Mouse (Mus musculus): ENCODE data around the gene Lamp1. TPM values are rescaled to one million over a fixed set of nuclear protein-coding genes. Genes with fewer than 3 reads are reported as not detected.
A peak's percentile ranks its signal among the peaks of the same experiment; 100 is the strongest.

Gene Lamp1
- polyA plus RNA-seq (2015; fragmentation: Nextera tagmentation; extraction: Ambion mirVana): 303 and 324 TPM in 2 replicates

DNA sequence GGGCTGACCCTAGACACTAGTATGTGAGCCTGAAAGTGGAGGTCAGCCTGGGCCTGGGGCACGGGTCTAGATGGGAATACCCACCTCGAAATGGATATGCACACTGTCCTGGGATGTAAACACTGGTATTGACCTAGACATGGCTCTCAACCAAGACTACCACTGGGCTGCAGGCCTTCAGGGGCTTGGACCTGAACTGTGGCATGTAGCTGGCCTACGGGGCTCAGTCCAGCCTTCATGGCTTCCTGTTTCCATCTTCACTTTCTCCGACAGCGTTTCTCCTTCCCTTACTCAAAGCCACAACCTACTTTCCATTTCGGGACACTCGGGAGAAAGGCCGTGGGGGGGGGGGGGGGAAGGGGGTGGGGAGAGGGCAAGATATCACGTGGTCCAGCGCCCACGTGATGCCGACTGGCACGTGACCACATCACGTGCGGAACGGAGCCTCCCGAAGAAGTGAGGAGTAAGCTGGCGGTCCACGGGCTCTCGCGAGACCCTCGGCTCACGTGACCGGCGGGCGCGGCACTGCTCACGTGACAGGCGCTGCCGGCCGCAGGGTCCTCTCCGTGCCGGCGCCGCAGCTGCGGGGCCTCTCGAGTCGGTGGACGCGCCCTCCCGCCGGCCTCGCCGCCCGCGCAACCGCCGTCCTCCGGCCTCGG lies at the start of gene Lamp1:
Gene Lamp1, plus strand, starts transcription at position 444 of the 659 bp plus-strand sequence.
- ATAC-seq (ENCODE audit: low read depth): peak; percentile 99
- no peaks in the 10 kb centered on the region for H3K9me3 ChIP-seq (ENCODE audit: control insufficient read depth, low read length)
- H3K27ac ChIP-seq (ENCODE audit: low read length): peak within 1 kb of the TSS; percentile 37
- H3K4me3 ChIP-seq (ENCODE audit: low read length): peak within 1 kb of the TSS; percentile 73
- no peaks in the 10 kb centered on the region for H3K27me3 ChIP-seq (ENCODE audit: control insufficient read depth, insufficient read depth, low read depth, low read length)
- peak within 1 kb of the TSS; percentile 82 for H3K4me2 ChIP-seq (ENCODE audit: low read depth, low read length)
- H3K9ac ChIP-seq (ENCODE audit: low read length): peak within 1 kb of the TSS; percentile 90
- WGBS: under 1% methylated on average over 46 of the region's 50 CpGs
- H3K36me3 ChIP-seq (ENCODE audit: control insufficient read depth, insufficient read depth, low read length): no peaks in the 10 kb centered on the region
- peaks cover 10% of the 10 kb centered on the region for H3K4me1 ChIP-seq (replicated peaks; ENCODE audit: control insufficient read depth, insufficient read depth, low read length)

DNA sequence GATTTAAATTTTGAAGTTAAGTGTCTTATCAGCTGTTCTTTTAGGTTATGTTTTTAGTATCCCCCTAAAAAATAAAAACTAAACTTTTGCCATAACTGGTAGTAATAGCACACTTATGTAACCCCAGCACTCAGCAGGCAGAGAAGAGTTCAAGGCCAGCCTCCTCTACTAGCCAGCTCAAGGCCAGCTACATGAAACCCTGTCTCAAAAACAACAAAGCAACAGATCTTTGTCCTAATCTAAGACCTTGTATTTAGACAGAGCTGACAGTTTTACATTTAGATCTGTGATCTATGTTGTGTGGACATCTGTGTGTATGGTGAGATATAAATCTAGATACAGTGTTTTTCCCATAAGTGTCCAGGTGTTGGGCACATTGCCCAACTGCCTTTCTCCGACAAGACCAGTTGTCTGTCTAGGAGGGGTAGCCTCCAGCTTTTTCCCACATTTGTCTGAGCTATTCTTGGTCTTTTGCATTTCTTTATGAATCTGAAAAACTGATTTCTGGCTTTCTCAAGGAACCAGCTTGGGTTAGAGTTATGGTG lies 49.5 kb upstream of the Lamp1 start:
- WGBS: 46% methylated on average over 1 of the region's 1 CpGs
- no peak overlapping the region for H3K27ac ChIP-seq (ENCODE audit: low read length)
- no peak overlapping the region for H3K9ac ChIP-seq (ENCODE audit: low read length)
- H3K4me3 ChIP-seq (ENCODE audit: low read length): no peak overlapping the region
- H3K4me2 ChIP-seq (ENCODE audit: low read depth, low read length): no peak overlapping the region
- H3K4me1 ChIP-seq (replicated peaks; ENCODE audit: control insufficient read depth, insufficient read depth, low read length): peaks cover 12% of the 10 kb centered on the region
- ATAC-seq (ENCODE audit: low read depth): no peak
- no peaks in the 10 kb centered on the region for H3K9me3 ChIP-seq (ENCODE audit: control insufficient read depth, low read length)
- no peaks in the 10 kb centered on the region for H3K27me3 ChIP-seq (ENCODE audit: control insufficient read depth, insufficient read depth, low read depth, low read length)
- H3K36me3 ChIP-seq (ENCODE audit: control insufficient read depth, insufficient read depth, low read length): no peaks in the 10 kb centered on the region; the same call in 1 of the 2 replicates

DNA sequence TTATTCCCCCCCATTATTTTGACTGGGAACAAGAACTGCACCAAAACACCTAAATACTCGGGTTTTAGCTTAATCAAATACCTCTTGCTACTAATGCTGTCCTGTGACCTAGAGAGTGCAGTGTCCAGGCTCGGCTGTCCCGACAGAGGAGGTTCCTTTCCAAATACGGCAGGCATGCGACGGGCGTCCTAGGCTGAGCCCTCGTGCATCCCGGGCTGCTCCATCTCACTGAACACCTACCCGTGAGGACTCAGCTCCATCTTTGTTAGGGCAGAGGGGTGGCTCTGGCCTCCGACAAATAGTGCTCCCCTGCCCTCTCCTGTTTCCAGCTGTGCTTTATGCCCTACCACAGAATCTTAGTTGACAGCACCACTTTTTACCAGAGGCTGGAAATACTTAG lies 47.0 kb upstream of the Lamp1 start:
- H3K9ac ChIP-seq (ENCODE audit: low read length): no peak overlapping the region
- no peak for ATAC-seq (ENCODE audit: low read depth)
- H3K27me3 ChIP-seq (ENCODE audit: control insufficient read depth, insufficient read depth, low read depth, low read length): no peaks in the 10 kb centered on the region
- H3K4me1 ChIP-seq (replicated peaks; ENCODE audit: control insufficient read depth, insufficient read depth, low read length): peaks cover 6% of the 10 kb centered on the region
- H3K27ac ChIP-seq (ENCODE audit: low read length): no peak overlapping the region
- H3K9me3 ChIP-seq (ENCODE audit: control insufficient read depth, low read length): no peaks in the 10 kb centered on the region
- H3K4me2 ChIP-seq (ENCODE audit: low read depth, low read length): no peak overlapping the region
- no peaks in the 10 kb centered on the region; the same call in 1 of the 2 replicates for H3K36me3 ChIP-seq (ENCODE audit: control insufficient read depth, insufficient read depth, low read length)
- H3K4me3 ChIP-seq (ENCODE audit: low read length): no peak overlapping the region
- WGBS: 71% methylated on average over 11 of the region's 11 CpGs

DNA sequence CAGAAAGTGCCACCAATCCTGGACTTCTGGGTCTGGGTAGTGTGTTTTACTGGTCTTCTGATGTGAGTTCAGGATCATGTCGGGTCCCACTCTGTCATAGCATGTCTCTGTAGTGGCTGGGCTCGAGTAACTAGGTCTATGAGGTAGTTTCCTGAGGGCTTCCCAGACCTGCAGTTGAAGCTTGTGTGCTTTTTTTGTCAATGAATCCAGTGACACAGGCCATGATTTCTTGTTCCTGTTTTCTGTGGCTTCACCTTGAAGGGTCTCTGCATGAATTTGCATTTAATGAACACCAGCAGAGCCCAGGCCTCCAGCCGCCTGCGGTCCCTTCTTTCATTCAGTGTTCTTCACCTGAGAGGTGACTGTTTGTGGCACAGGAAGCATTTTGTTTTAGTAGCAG lies 45.7 kb upstream of the Lamp1 start:
- H3K4me2 ChIP-seq (ENCODE audit: low read depth, low read length): no peak overlapping the region
- H3K9ac ChIP-seq (ENCODE audit: low read length): no peak overlapping the region
- no peak overlapping the region for H3K4me3 ChIP-seq (ENCODE audit: low read length)
- H3K9me3 ChIP-seq (ENCODE audit: control insufficient read depth, low read length): no peaks in the 10 kb centered on the region
- no peak for ATAC-seq (ENCODE audit: low read depth)
- no peaks in the 10 kb centered on the region; the same call in 1 of the 2 replicates for H3K36me3 ChIP-seq (ENCODE audit: control insufficient read depth, insufficient read depth, low read length)
- H3K4me1 ChIP-seq (replicated peaks; ENCODE audit: control insufficient read depth, insufficient read depth, low read length): no peaks in the 10 kb centered on the region
- WGBS: 84% methylated on average over 4 of the region's 4 CpGs
- H3K27ac ChIP-seq (ENCODE audit: low read length): no peak overlapping the region
- no peaks in the 10 kb centered on the region for H3K27me3 ChIP-seq (ENCODE audit: control insufficient read depth, insufficient read depth, low read depth, low read length)

DNA sequence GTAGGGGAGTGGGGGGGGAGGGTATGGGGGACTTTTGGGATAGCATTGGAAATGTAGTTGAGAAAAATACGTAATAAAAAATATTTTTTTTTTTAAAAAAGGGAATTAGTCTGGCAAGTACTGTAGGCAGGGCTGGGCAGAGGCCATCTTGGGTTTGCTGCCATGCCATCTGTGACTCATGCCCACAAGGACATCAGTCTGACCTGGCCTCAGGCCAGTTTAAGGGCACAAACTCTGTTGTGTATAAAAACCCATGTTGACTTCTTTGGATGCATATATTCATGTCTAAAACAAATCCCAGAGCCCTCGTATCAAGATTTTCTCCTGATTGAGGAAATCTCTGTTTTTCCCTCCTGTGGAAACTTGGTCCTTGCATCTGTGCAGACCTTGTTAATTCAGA lies 41.9 kb upstream of the Lamp1 start:
- Histone ChIP-seq H3K4me3 (ENCODE audit: low read length) (no peak overlapping the region), H3K9me3 (ENCODE audit: control insufficient read depth, low read length) (no peaks in the 10 kb centered on the region), H3K9ac (ENCODE audit: low read length) (no peak overlapping the region), H3K27me3 (ENCODE audit: control insufficient read depth, insufficient read depth, low read depth, low read length) (no peaks in the 10 kb centered on the region), H3K4me1 (replicated peaks; ENCODE audit: control insufficient read depth, insufficient read depth, low read length) (no peaks in the 10 kb centered on the region), H3K4me2 (ENCODE audit: low read depth, low read length) (no peak overlapping the region), H3K36me3 (ENCODE audit: control insufficient read depth, insufficient read depth, low read length) (no peaks in the 10 kb centered on the region; the same call in 1 of the 2 replicates), H3K27ac (ENCODE audit: low read length) (no peak overlapping the region)
- WGBS: 99% methylated on average over 2 of the region's 2 CpGs
- no peak for ATAC-seq (ENCODE audit: low read depth)

DNA sequence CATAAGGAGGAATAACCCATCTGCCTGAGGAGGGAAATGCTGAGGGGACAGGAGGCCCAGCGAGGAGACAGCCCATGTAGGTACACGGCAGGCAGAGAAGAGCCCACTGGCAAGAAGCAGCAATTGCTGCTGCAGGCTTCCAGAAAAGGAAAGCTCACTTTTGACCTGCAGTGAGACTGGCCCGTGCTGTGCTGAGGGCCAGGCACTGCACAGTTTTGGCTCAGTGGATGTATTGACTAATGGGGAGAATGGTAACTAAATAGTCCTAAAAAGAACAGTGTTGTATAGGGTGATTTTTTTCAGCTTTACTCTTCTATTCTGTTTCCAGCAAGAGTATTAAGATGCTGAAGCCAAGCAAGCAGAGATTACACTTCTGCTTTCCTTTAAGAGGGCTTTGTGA lies 40.4 kb upstream of the Lamp1 start:
- Histone ChIP-seq H3K36me3 (ENCODE audit: control insufficient read depth, insufficient read depth, low read length) (peaks cover 2% of the 10 kb centered on the region), H3K4me2 (ENCODE audit: low read depth, low read length) (no peak overlapping the region), H3K9me3 (ENCODE audit: control insufficient read depth, low read length) (no peaks in the 10 kb centered on the region), H3K4me3 (ENCODE audit: low read length) (no peak overlapping the region), H3K9ac (ENCODE audit: low read length) (no peak overlapping the region), H3K4me1 (replicated peaks; ENCODE audit: control insufficient read depth, insufficient read depth, low read length) (no peaks in the 10 kb centered on the region), H3K27ac (ENCODE audit: low read length) (no peak overlapping the region), H3K27me3 (ENCODE audit: control insufficient read depth, insufficient read depth, low read depth, low read length) (no peaks in the 10 kb centered on the region)
- ATAC-seq (ENCODE audit: low read depth): no peak
- WGBS: 79% methylated on average over 3 of the region's 3 CpGs

DNA sequence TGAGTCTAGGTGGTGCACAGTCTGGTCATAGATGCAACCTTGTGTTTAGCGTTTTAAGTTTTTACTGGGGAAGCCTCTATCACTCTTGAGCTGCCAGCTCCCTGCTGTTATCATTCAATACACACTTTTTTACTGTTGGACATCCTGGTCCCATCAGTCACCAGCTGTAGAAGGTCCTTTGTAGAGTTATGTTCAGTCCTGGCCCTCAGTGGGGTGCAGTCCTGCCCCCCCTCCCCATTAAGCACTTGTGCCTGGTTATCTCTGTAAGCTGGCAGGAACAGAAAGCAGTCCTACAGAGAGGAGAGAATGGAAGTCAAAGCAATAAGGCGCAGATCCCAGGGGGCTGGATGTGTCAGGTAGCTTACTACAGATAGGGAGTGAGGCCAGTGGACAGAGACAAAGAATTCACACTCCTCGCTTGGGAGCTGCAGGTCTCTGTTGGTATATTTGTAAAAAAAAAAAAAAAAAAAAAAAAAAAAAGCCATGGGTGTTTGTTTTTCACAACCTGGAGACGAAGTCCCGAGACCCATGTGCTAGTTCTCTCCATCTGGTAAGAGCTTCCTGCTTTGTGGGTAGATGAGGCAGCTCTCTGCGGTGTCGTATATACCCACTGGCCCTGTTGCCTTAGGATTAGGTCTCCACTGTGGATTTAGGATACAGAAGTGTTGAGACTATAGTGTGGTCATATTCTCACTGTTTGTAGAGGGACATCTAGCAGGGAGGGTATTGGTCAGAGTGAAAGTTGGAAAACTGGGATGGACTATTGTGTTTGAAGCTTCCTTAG lies 37.9 kb upstream of the Lamp1 start:
- no peak for ATAC-seq (ENCODE audit: low read depth)
- 80% methylated on average over 7 of the region's 7 CpGs for WGBS
- H3K36me3 ChIP-seq (ENCODE audit: control insufficient read depth, insufficient read depth, low read length): peaks cover 4% of the 10 kb centered on the region

DNA sequence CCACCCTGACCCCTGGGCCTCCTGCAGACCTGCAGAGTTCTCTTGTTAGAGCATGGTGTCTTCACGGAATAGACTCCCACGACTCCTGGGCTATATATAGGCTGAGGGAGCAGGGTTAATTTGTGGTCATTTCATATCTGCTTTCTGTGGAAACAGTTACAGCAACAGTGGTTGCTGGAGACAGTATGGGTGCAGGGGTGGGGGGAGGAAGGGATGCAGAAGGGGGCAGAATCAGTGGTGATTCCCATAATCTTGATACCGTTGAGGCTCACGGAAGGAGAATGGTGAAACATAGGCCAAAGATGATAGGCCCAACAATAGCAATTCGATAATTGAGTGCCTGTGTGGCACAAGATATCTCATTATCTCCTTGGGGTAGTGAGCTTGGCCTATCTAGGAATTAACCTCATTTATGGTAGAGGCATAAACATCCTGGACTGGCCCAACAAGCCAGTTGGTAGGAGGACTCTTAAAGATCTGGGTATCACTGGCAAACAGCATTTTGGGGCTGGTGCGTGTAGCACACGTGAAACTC lies 36.0 kb upstream of the Lamp1 start:
- Histone ChIP-seq H3K36me3 (ENCODE audit: control insufficient read depth, insufficient read depth, low read length) (peaks cover 16% of the 10 kb centered on the region), H3K4me1 (replicated peaks; ENCODE audit: control insufficient read depth, insufficient read depth, low read length) (no peaks in the 10 kb centered on the region), H3K4me3 (ENCODE audit: low read length) (no peak overlapping the region), H3K27ac (ENCODE audit: low read length) (no peak overlapping the region), H3K9ac (ENCODE audit: low read length) (no peak overlapping the region), H3K27me3 (ENCODE audit: control insufficient read depth, insufficient read depth, low read depth, low read length) (no peaks in the 10 kb centered on the region), H3K4me2 (ENCODE audit: low read depth, low read length) (no peak overlapping the region), H3K9me3 (ENCODE audit: control insufficient read depth, low read length) (no peaks in the 10 kb centered on the region)
- 89% methylated on average over 7 of the region's 7 CpGs for WGBS
- ATAC-seq (ENCODE audit: low read depth): no peak

More for the DNA sequence above, 37.9 kb upstream of the Lamp1 start:
- H3K27me3 ChIP-seq (ENCODE audit: control insufficient read depth, insufficient read depth, low read depth, low read length): no peaks in the 10 kb centered on the region
- H3K4me1 ChIP-seq (replicated peaks; ENCODE audit: control insufficient read depth, insufficient read depth, low read length): no peaks in the 10 kb centered on the region
- H3K27ac ChIP-seq (ENCODE audit: low read length): no peak overlapping the region
- no peak overlapping the region for H3K9ac ChIP-seq (ENCODE audit: low read length)
- no peaks in the 10 kb centered on the region for H3K9me3 ChIP-seq (ENCODE audit: control insufficient read depth, low read length)
- H3K4me2 ChIP-seq (ENCODE audit: low read depth, low read length): no peak overlapping the region
- no peak overlapping the region for H3K4me3 ChIP-seq (ENCODE audit: low read length)

DNA sequence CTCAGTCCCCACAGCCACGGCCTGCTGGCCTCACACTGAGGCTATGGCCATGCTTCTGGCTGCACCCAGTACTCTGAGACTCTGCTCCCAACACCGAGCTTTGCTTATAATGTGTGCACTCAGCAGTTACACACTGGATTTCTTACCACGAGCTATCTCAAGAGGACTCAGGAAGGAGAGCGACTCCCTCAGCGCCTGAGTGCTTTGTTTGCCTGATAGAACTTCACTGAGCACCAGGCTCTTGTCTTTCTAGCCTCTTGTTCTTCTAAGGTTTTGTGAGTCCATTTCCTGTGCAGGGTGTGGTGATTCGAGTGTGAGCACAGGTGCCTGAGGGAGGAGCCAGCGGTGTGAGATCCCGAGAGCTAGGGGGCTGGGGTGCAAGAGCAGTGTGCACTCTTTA lies 34.1 kb upstream of the Lamp1 start:
- Histone ChIP-seq H3K36me3 (ENCODE audit: control insufficient read depth, insufficient read depth, low read length) (peaks cover 25% of the 10 kb centered on the region), H3K27ac (ENCODE audit: low read length) (no peak overlapping the region)

More for the DNA sequence above, 34.1 kb upstream of the Lamp1 start:
- H3K4me2 ChIP-seq (ENCODE audit: low read depth, low read length): no peak overlapping the region
- no peak overlapping the region for H3K9ac ChIP-seq (ENCODE audit: low read length)
- 73% methylated on average over 8 of the region's 8 CpGs for WGBS
- no peak overlapping the region for H3K4me3 ChIP-seq (ENCODE audit: low read length)
- no peak for ATAC-seq (ENCODE audit: low read depth)
- H3K27me3 ChIP-seq (ENCODE audit: control insufficient read depth, insufficient read depth, low read depth, low read length): no peaks in the 10 kb centered on the region
- no peaks in the 10 kb centered on the region for H3K4me1 ChIP-seq (replicated peaks; ENCODE audit: control insufficient read depth, insufficient read depth, low read length)
- no peaks in the 10 kb centered on the region for H3K9me3 ChIP-seq (ENCODE audit: control insufficient read depth, low read length)
